Mouse (Mus musculus) kidney, postnatal 0 days (tissue): ENCODE measurements around the gene Sdk2. TPM values are rescaled to one million over a fixed set of nuclear protein-coding genes. Genes with fewer than 3 reads are reported as not detected.

ENCODE experiments used
- ATAC-seq: fragments of 200-750 bp; cut with Nextera tagmentation; replicated peaks from 2 replicates; pipeline ENCODE4 v1.8.0; 2017; ENCODE audit warnings: low read depth, moderate number of reproducible peaks, moderate TSS enrichment, moderate library complexity; ENCODE audit not compliant: low FRiP score
- DNase-seq: peaks from one replicate; pipeline ENCODE4 v3.0.0-alpha.2; 2016; ENCODE audit warnings: low spot score
- H3K27ac ChIP-seq: fragments of 300-500 bp; sonication (generic); 2 replicates; pipeline ENCODE4 v1.5.1; 2014; ENCODE audit warnings: mild to moderate bottlenecking
- H3K27me3 ChIP-seq: fragments of 300-500 bp; sonication (generic); 2 replicates; pipeline ENCODE4 v1.6.1; 2014; ENCODE audit warnings: low read length, mixed read lengths; ENCODE audit not compliant: insufficient read depth
- H3K36me3 ChIP-seq: fragments of 300-500 bp; sonication (generic); 2 replicates; pipeline ENCODE4 v1.6.1; 2014; ENCODE audit warnings: low read length, mixed read lengths; ENCODE audit not compliant: insufficient read depth
- H3K4me1 ChIP-seq: fragments of 300-500 bp; sonication (generic); replicated peaks from 2 replicates; pipeline ENCODE4 v1.6.1; 2014; ENCODE audit warnings: antibody characterized with exemption, low read length, mixed read lengths; ENCODE audit not compliant: insufficient read depth
- H3K4me2 ChIP-seq: fragments of 300-500 bp; sonication (generic); 2 replicates; pipeline ENCODE4 v1.6.1; 2014; ENCODE audit warnings: mild to moderate bottlenecking, low read length, moderate library complexity, mixed read lengths
- H3K4me3 ChIP-seq: fragments of 300-500 bp; sonication (generic); replicated peaks from 2 replicates; pipeline ENCODE4 v1.5.1; 2014; ENCODE audit warnings: low read depth, low read length
- H3K9ac ChIP-seq: fragments of 300-500 bp; sonication (generic); 2 replicates; pipeline ENCODE4 v1.6.1; 2014; ENCODE audit warnings: low read depth, low read length
- H3K9me3 ChIP-seq: fragments of 300-500 bp; sonication (generic); replicated peaks from 2 replicates; pipeline ENCODE4 v1.6.1; 2016; ENCODE audit warnings: low read length, inconsistent platforms, mixed read lengths
- CTCF ChIP-seq: IDR thresholded peaks from 2 replicates; pipeline ENCODE4 v1.5.1; 2016; ENCODE audit warnings: antibody characterized with exemption, low read depth, mild to moderate bottlenecking, moderate library complexity
- WGBS: fragments of 180-500 bp; shearing (Covaris S2); extraction: QIAGEN DNeasy Blood & Tissue Kit; methylation state at CpG from one replicate; pipeline ENCODE4 v1.1.7; 2014; 5-methylcytosine and 5-hydroxymethylcytosine counted together
- polyA plus RNA-seq: library from polyadenylated mRNA; unstranded; fragments of >200 nt; fragmentation: Nextera tagmentation; extraction: Ambion mirVana; gene quantifications from 2 replicates; pipeline ENCODE4 v1.2.1, GENCODE M21; 2015

Sdk2 gene
- polyA plus RNA-seq, 1 experiment from 2014 or later = 2.2 TPM

DNA sequence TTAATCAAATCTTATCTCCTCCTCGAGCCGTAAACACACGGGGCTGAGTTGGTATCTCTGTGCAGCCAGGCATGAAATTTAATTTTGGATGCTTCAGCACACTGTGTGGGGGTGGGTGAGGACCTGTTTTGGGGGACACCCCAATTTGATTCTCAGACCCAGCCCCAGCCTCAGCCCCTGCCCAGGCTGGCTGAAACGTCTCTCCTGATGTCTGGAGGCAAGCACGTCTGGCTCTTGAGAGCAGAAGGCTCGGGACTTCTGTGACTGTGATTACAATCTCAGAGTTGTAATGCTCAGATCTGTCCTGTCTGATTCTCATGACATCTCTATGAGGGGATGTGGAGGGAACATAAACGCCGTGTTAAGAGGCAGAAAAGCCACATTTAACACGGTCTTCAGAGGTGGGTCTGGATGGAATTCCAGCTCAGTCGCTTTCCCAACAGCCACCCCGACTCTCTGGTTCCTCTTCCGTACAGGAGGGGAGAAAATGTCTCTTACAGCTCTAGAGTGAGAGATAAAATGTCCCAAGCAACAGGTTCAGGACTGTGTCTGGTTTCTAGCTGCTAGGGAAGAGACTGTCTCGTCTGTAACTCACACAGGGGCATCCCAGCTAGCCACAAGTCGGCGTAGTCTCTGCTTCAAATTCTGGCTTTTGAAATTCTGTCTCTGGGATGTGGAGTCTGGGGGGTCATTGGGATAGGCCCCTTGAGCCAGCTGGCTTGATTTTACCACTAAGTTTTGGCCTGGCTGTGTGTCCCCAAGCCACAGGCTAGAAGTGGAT is 50.5 kb downstream of the Sdk2 start:
- H3K9ac ChIP-seq = no peak overlapping the region
- 25% methylated on average over 15 of the region's 15 CpGs for WGBS
- H3K27ac ChIP-seq = no peak overlapping the region
- H3K4me1 ChIP-seq = peaks cover 10% of the 10 kb centered on the region
- H3K36me3 ChIP-seq = no peaks in the 10 kb centered on the region
- DNase-seq (no peak), ATAC-seq (no peak)
- no peaks in the 10 kb centered on the region for H3K9me3 ChIP-seq
- H3K27me3 ChIP-seq = no peaks in the 10 kb centered on the region
- H3K4me2 ChIP-seq = no peak overlapping the region
- H3K4me3 ChIP-seq = no peak overlapping the region
- TF ChIP-seq CTCF = no peak

DNA sequence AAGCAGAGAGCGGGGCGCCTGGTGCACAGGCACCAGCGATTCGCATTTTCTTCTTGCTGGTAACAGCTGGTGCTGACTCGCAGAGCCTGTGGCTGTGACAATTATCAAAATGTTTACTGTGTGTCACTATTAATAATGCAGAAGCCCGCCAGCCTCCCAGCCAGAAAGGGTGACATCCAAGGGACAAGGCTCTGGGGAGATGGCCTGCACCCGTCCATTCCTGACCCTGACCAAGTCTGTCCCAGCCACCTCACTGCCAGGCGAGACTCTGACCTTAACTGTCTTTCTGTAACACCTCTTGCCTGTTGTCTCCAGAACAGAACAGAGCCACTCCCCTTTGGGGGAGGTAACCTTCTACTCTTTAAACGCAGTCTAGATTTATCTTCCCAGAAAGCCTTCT is 55.3 kb downstream of the Sdk2 start:
- Histone ChIP-seq H3K4me2 (no peak overlapping the region), H3K36me3 (no peaks in the 10 kb centered on the region), H3K4me1 (peaks cover 4% of the 10 kb centered on the region), H3K4me3 (no peak overlapping the region), H3K9me3 (no peaks in the 10 kb centered on the region), H3K9ac (no peak overlapping the region), H3K27me3 (no peaks in the 10 kb centered on the region), H3K27ac (no peak overlapping the region)
- DNase-seq (no peak), ATAC-seq (no peak)
- no peak for TF ChIP-seq CTCF
- 40% methylated on average over 9 of the region's 9 CpGs for WGBS

GRCm38 (mm10) chr11:114005879-114006278 is 61.0 kb downstream of the Sdk2 start:
- TF ChIP-seq CTCF = no peak
- Histone ChIP-seq H3K27me3 (no peaks in the 10 kb centered on the region), H3K4me3 (no peak overlapping the region), H3K9me3 (no peaks in the 10 kb centered on the region), H3K36me3 (no peaks in the 10 kb centered on the region), H3K9ac (no peak overlapping the region), H3K4me2 (no peak overlapping the region), H3K4me1 (no peaks in the 10 kb centered on the region), H3K27ac (no peak overlapping the region)
- DNase-seq = no peak
- no peak for ATAC-seq
- 59% methylated on average over 12 of the region's 12 CpGs for WGBS

GRCm38 (mm10) chr11:114004651-114005050 is 62.2 kb downstream of the Sdk2 start:
- no peak overlapping the region for H3K27ac ChIP-seq
- no peak for ATAC-seq
- no peaks in the 10 kb centered on the region for H3K4me1 ChIP-seq
- no peaks in the 10 kb centered on the region for H3K9me3 ChIP-seq
- H3K9ac ChIP-seq = no peak overlapping the region
- no peak for DNase-seq
- H3K27me3 ChIP-seq = no peaks in the 10 kb centered on the region
- WGBS = 86% methylated on average over 7 of the region's 7 CpGs
- TF ChIP-seq CTCF = no peak
- H3K4me3 ChIP-seq = no peak overlapping the region
- H3K4me2 ChIP-seq = no peak overlapping the region
- no peaks in the 10 kb centered on the region for H3K36me3 ChIP-seq

GRCm38 (mm10) chr11:114003195-114003594 is 63.7 kb downstream of the Sdk2 start:
- no peak overlapping the region for H3K4me3 ChIP-seq
- 71% methylated on average over 3 of the region's 3 CpGs for WGBS
- no peak for ATAC-seq

DNA sequence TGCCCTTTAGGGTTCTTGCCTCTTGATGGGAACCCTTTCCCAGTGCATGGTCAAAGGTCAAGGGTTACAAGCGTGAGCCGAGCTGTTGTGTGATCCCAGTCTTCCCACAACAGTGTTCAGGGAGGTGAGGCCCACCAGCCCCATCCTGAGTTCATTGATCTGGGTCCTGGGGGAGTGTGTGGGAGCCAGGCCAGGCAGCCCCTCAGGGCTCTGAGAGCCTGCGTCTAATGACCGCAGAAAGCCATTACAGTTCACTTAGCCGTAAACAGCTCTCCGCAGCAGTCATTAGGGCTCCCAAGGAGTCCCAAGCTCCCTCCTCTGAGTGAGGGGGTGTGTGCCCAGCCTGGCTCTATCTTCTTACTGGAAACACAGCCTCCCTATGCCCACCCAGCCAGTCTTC is 66.8 kb downstream of the Sdk2 start:
- no peak for TF ChIP-seq CTCF
- Histone ChIP-seq H3K4me3 (no peak overlapping the region), H3K27me3 (no peaks in the 10 kb centered on the region), H3K4me1 (no peaks in the 10 kb centered on the region), H3K9me3 (no peaks in the 10 kb centered on the region), H3K36me3 (no peaks in the 10 kb centered on the region), H3K4me2 (no peak overlapping the region), H3K27ac (no peak overlapping the region), H3K9ac (no peak overlapping the region)
- ATAC-seq = no peak; the same call in 1 of the 2 replicates
- DNase-seq = peak; percentile 17
- WGBS = 34% methylated on average over 6 of the region's 6 CpGs

More at GRCm38 (mm10) chr11:114003195-114003594, 63.7 kb downstream of the Sdk2 start:
- H3K9ac ChIP-seq = no peak overlapping the region
- no peaks in the 10 kb centered on the region for H3K27me3 ChIP-seq
- DNase-seq = no peak
- H3K27ac ChIP-seq = no peak overlapping the region
- no peaks in the 10 kb centered on the region for H3K4me1 ChIP-seq
- H3K36me3 ChIP-seq = no peaks in the 10 kb centered on the region
- H3K9me3 ChIP-seq = no peaks in the 10 kb centered on the region
- no peak for TF ChIP-seq CTCF
- H3K4me2 ChIP-seq = no peak overlapping the region
